Mouse (Mus musculus) 3T3-L1 (cell line): ENCODE measurements at regions not wholly inside any gene's neighbourhood (a gene's known extent, or its start where the extent isn't known, plus 50 kb on each side); places are given as distances from the start of the nearest gene placed in this dataset.
"Not testable (repeated sequence)": the region's sequence is repeated elsewhere in the genome, so short reads cannot be mapped to it uniquely, and the experiment has no call there.

Experiments used
- DNase-seq: peaks from one replicate; pipeline ENCODE4 v3.0.0-alpha.2; 2015; ENCODE audit warnings: low read depth, low spot score

DNA sequence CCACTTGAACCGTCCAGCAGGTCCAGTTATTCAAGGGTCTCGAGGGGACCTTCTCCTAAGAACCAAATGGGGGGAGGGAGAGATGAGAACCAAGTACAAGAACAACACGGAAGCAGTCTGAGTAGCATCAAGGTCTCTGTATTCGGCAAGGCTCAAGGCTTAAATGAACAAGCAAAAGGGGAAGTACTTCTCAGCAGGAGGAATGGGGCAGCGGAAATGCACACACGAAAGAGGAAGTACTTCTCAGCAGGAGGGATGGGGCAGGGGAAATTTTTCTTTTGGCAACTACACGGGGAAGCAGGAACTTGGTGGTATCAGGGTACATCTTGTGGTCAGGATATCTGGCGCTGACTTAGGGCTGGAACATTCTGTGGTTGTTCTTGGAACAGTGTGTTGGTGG, 536.5 kb downstream of the Amd2 start:
- DNase-seq: not testable (repeated sequence)

DNA sequence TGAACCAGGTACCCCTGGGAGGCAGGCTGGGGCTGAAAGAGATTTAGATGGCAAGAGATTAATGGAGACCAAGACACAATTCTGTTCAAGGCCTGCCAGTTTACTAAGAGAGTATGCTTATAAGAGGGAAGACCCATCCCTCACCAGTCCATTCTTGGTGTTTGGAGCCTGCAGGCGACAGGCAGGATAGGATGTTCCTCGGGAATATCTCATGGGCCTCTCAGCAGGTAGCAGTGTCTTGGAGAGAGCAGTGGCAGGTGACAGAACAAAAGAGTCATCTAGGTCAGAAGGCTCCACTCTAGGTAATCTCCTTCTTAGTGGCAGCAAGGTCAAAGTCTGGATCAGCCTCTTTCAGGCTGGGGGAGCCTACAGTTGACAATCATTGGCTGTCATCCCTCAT, 555.5 kb downstream of the Amd2 start:
- DNase-seq: not testable (repeated sequence)

DNA sequence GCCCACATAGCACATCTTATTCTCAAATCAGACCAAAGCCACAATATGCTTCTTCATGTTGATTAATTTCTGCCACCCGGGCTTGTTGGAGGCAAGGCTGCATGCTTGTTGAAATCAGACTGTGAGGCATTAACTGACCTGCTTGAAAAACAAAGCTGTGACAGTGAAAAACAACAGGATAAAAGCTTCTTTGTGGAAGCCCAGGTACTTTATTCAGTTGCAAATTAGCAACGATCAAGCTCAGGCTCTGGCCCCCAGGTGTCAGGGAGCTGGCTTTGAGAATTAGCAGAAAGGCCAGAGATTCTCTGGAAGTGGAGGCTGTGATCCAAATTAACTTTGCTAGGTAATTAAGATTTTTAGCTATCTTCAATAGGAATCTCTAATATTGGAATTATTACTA, 560.4 kb downstream of the Amd2 start:
- DNase-seq: not testable (repeated sequence)

DNA sequence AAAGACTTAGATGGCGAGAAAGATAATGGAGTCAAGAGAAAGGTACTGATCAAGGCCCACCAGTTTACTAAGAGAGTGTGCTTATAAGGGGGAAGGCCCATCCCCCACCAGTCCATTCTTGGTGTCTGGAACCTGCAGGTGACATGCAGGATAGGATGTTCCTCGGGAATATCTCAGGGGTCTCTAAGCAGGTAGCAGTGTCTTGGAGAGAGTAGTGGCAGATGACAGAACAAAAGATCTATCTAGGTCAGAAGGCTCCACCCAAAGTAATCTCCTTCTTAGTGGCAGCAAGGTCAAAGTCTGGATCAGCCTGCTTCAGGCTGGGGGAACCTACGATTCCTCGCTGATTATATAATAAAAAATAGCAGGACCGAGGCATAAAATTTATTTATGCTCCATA, 561.0 kb downstream of the Amd2 start:
- DNase-seq: no peak

DNA sequence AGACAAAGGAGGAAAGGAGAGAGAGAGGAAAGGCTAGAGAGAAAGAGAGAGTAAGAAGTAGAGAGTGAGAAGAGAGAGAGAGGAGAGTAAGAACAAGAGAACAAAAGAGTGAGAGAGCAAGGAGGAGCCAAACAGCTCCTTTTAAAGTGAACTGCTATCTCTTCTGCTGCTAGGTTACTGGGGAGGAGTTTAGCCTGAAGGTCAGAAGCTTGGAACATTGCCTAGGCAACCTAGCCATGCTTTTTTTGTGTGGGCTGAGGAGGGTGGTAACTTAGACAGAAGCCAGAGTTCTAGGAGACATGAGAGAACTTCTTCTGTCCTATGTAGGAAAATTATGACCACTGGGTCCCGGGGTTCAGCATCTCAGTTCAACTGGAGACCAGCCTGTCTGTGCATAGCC, 562.4 kb downstream of the Amd2 start:
- peak; percentile 26 for DNase-seq

DNA sequence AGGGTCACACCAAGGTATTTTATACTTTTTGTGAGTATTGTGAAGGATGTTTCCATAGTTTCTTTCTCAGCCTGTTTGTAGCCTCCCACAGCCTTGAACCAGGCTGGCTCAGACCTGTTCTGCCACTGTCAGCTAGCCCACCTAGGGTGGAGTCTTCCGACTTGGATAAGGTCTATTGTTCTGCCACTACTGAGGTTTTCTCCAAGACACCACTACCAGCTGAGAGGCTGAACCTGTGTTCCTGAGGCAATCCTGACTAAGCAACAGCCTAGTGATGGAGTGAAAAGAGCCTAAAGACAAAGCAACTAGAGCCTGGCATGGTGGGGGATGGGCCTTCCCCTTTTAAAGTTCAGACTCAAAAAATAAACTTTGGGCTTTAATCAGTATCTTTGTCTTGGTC, 580.5 kb downstream of the Amd2 start:
- no peak for DNase-seq
